Mouse (Mus musculus) embryonic facial prominence, embryonic 11.5 days (tissue): ENCODE measurements at regions not wholly inside any gene's neighbourhood (a gene's known extent, or its start where the extent isn't known, plus 50 kb on each side); places are given as distances from the start of the nearest gene placed in this dataset.

Source experiments
- ATAC-seq: fragments of 200-750 bp; cut with Nextera tagmentation; replicated peaks from 2 replicates; pipeline ENCODE4 v1.8.0; 2017; ENCODE audit warnings: low read depth; ENCODE audit not compliant: insufficient number of reproducible peaks, low FRiP score, low TSS enrichment
- DNase-seq: peaks from one replicate; pipeline ENCODE4 v3.0.0-alpha.2; 2015; ENCODE audit warnings: low spot score
- H3K27ac ChIP-seq: fragments of 300-500 bp; sonication (generic); replicated peaks from 2 replicates; pipeline ENCODE4 v1.5.1; 2014; ENCODE audit warnings: mild to moderate bottlenecking, low read depth, low read length, control low read depth
- H3K27me3 ChIP-seq: fragments of 300-500 bp; sonication (generic); 2 replicates; pipeline ENCODE4 v1.6.1; 2014; ENCODE audit warnings: mild to moderate bottlenecking, low read length, moderate library complexity, mixed read lengths; ENCODE audit not compliant: control insufficient read depth, insufficient read depth
- H3K36me3 ChIP-seq: fragments of 300-500 bp; sonication (generic); replicated peaks from 2 replicates; pipeline ENCODE4 v1.6.1; 2014; ENCODE audit warnings: low read depth, mild to moderate bottlenecking, low read length, moderate library complexity, mixed read lengths; ENCODE audit not compliant: control insufficient read depth, insufficient read depth
- H3K4me1 ChIP-seq: fragments of 300-500 bp; sonication (generic); 2 replicates; pipeline ENCODE4 v1.6.1; 2014; ENCODE audit warnings: low read length, mixed read lengths; ENCODE audit not compliant: control insufficient read depth, insufficient read depth
- H3K4me2 ChIP-seq: fragments of 300-500 bp; sonication (generic); 2 replicates; pipeline ENCODE4 v1.6.1; 2014; ENCODE audit warnings: low read depth, mild to moderate bottlenecking, control low read depth, low read length, moderate library complexity
- H3K4me3 ChIP-seq: fragments of 300-500 bp; sonication (generic); 2 replicates; pipeline ENCODE4 v1.5.1; 2014; ENCODE audit warnings: low read depth, low read length, control low read depth
- H3K9ac ChIP-seq: fragments of 300-500 bp; sonication (generic); replicated peaks from 2 replicates; pipeline ENCODE4 v1.6.1; 2014; ENCODE audit warnings: mild to moderate bottlenecking, control low read depth, low read length
- H3K9me3 ChIP-seq: fragments of 300-500 bp; sonication (generic); replicated peaks from 2 replicates; pipeline ENCODE4 v1.6.1; 2016; ENCODE audit warnings: mild to moderate bottlenecking, low read length, inconsistent platforms, mixed read lengths; ENCODE audit not compliant: control insufficient read depth
- WGBS: fragments of 180-500 bp; shearing (Covaris S2); extraction: QIAGEN DNeasy Blood & Tissue Kit; methylation state at CpG from one replicate; pipeline ENCODE4 v1.1.7; 2014; 5-methylcytosine and 5-hydroxymethylcytosine counted together

- H3K36me3 ChIP-seq: no peaks in the 10 kb centered on the region
- ATAC-seq: no peak
- no peak overlapping the region for H3K9ac ChIP-seq
- no peaks in the 10 kb centered on the region for H3K9me3 ChIP-seq
- no peak overlapping the region for H3K4me2 ChIP-seq
- no peaks in the 10 kb centered on the region for H3K4me1 ChIP-seq
- no peaks in the 10 kb centered on the region for H3K27me3 ChIP-seq
- H3K27ac ChIP-seq: no peak overlapping the region
- no peak overlapping the region for H3K4me3 ChIP-seq
- WGBS: 50% methylated on average over 6 of the region's 6 CpGs
- DNase-seq: peak; percentile 73
Observed at GRCm38 (mm10) chr13:71555471-71555870, 408.1 kb downstream of the Irx1 start.

GRCm38 (mm10) chr13:71550109-71550508 is 413.4 kb downstream of the Irx1 start:
- no peaks in the 10 kb centered on the region for H3K27me3 ChIP-seq
- H3K4me1 ChIP-seq: no peaks in the 10 kb centered on the region
- no peak overlapping the region for H3K27ac ChIP-seq
- WGBS: 57% methylated on average over 1 of the region's 1 CpGs
- H3K9me3 ChIP-seq: no peaks in the 10 kb centered on the region
- no peak overlapping the region for H3K4me2 ChIP-seq
- no peak overlapping the region for H3K4me3 ChIP-seq
- no peak overlapping the region for H3K9ac ChIP-seq
- no peak for ATAC-seq
- no peak for DNase-seq
- H3K36me3 ChIP-seq: no peaks in the 10 kb centered on the region

GRCm38 (mm10) chr13:71549206-71549831 is 414.2 kb downstream of the Irx1 start:
- Histone ChIP-seq H3K4me2 (no peak overlapping the region), H3K27me3 (no peaks in the 10 kb centered on the region), H3K4me3 (no peak overlapping the region), H3K9ac (no peak overlapping the region), H3K4me1 (no peaks in the 10 kb centered on the region), H3K9me3 (no peaks in the 10 kb centered on the region), H3K36me3 (no peaks in the 10 kb centered on the region), H3K27ac (no peak overlapping the region)
- ATAC-seq (no peak), DNase-seq (no peak)
- WGBS: 76% methylated on average over 10 of the region's 10 CpGs

- Histone ChIP-seq H3K36me3 (no peaks in the 10 kb centered on the region), H3K27ac (no peak overlapping the region), H3K27me3 (no peaks in the 10 kb centered on the region), H3K4me1 (no peaks in the 10 kb centered on the region), H3K9me3 (no peaks in the 10 kb centered on the region), H3K9ac (no peak overlapping the region), H3K4me3 (no peak overlapping the region), H3K4me2 (no peak overlapping the region)
- no peak for DNase-seq
- ATAC-seq: no peak
- 79% methylated on average over 4 of the region's 4 CpGs for WGBS
Observed at GRCm38 (mm10) chr13:71538226-71538625, 425.3 kb downstream of the Irx1 start.

GRCm38 (mm10) chr13:71532796-71533351 is 430.6 kb downstream of the Irx1 start:
- Histone ChIP-seq H3K36me3 (no peaks in the 10 kb centered on the region), H3K27me3 (no peaks in the 10 kb centered on the region), H3K9ac (no peak overlapping the region), H3K4me2 (no peak overlapping the region), H3K9me3 (no peaks in the 10 kb centered on the region), H3K4me3 (no peak overlapping the region), H3K27ac (no peak overlapping the region), H3K4me1 (no peaks in the 10 kb centered on the region)
- DNase-seq: no peak
- ATAC-seq: no peak
- WGBS: 82% methylated on average over 7 of the region's 7 CpGs

- no peaks in the 10 kb centered on the region for H3K36me3 ChIP-seq
- no peak overlapping the region for H3K9ac ChIP-seq
- no peak for ATAC-seq
- no peaks in the 10 kb centered on the region for H3K9me3 ChIP-seq
- H3K4me2 ChIP-seq: no peak overlapping the region
- no peaks in the 10 kb centered on the region for H3K4me1 ChIP-seq
- no peaks in the 10 kb centered on the region for H3K27me3 ChIP-seq
- no peak overlapping the region for H3K27ac ChIP-seq
- H3K4me3 ChIP-seq: no peak overlapping the region
- peak; percentile 5 for DNase-seq
- 50% methylated on average over 14 of the region's 14 CpGs for WGBS
Observed at GRCm38 (mm10) chr13:71529397-71530122, 434.0 kb downstream of the Irx1 start.

- no peaks in the 10 kb centered on the region for H3K9me3 ChIP-seq
- no peak overlapping the region for H3K4me3 ChIP-seq
- DNase-seq (no peak), ATAC-seq (no peak)
- H3K4me1 ChIP-seq: no peaks in the 10 kb centered on the region
- H3K4me2 ChIP-seq: no peak overlapping the region
- 93% methylated on average over 1 of the region's 1 CpGs for WGBS
- H3K27me3 ChIP-seq: no peaks in the 10 kb centered on the region
- no peaks in the 10 kb centered on the region for H3K36me3 ChIP-seq
- no peak overlapping the region for H3K9ac ChIP-seq
- no peak overlapping the region for H3K27ac ChIP-seq
Observed at GRCm38 (mm10) chr13:71517776-71518175, 445.7 kb downstream of the Irx1 start.

- DNase-seq (no peak), ATAC-seq (no peak)
- Histone ChIP-seq H3K9me3 (no peaks in the 10 kb centered on the region), H3K9ac (no peak overlapping the region), H3K4me2 (no peak overlapping the region), H3K4me1 (no peaks in the 10 kb centered on the region), H3K27me3 (no peaks in the 10 kb centered on the region), H3K36me3 (no peaks in the 10 kb centered on the region), H3K27ac (no peak overlapping the region), H3K4me3 (no peak overlapping the region)
- WGBS: 41% methylated on average over 6 of the region's 6 CpGs
Observed at GRCm38 (mm10) chr13:71513204-71513603, 450.3 kb downstream of the Irx1 start.
